Mouse (Mus musculus) liver, embryonic 15.5 days (tissue): ENCODE measurements at regions not wholly inside any gene's neighbourhood (a gene's known extent, or its start where the extent isn't known, plus 50 kb on each side); places are given as distances from the start of the nearest gene placed in this dataset.
"Not testable (repeated sequence)": the region's sequence is repeated elsewhere in the genome, so short reads cannot be mapped to it uniquely, and the experiment has no call there.

ENCODE experiments used
- ATAC-seq: fragments of 200-750 bp; cut with Nextera tagmentation; 2 replicates; pipeline ENCODE4 v1.8.0; 2017; ENCODE audit warnings: moderate number of reproducible peaks, mild to moderate bottlenecking, moderate library complexity; ENCODE audit not compliant: insufficient read depth
- H3K27ac ChIP-seq: fragments of 300-500 bp; sonication (generic); replicated peaks from 2 replicates; pipeline ENCODE4 v1.5.1; 2015; ENCODE audit warnings: mild to moderate bottlenecking, inconsistent platforms
- H3K27me3 ChIP-seq: fragments of 300-500 bp; sonication (generic); 2 replicates; pipeline ENCODE4 v1.6.1; 2015; ENCODE audit warnings: mild to moderate bottlenecking, inconsistent platforms
- H3K36me3 ChIP-seq: fragments of 300-500 bp; sonication (generic); replicated peaks from 2 replicates; pipeline ENCODE4 v1.6.1; 2015; ENCODE audit warnings: moderate library complexity, mild to moderate bottlenecking, inconsistent platforms
- H3K4me1 ChIP-seq: fragments of 300-500 bp; sonication (generic); replicated peaks from 2 replicates; pipeline ENCODE4 v1.6.1; 2015; ENCODE audit warnings: inconsistent platforms
- H3K4me2 ChIP-seq: fragments of 300-500 bp; sonication (generic); 2 replicates; pipeline ENCODE4 v1.6.1; 2015; ENCODE audit warnings: moderate library complexity, mild to moderate bottlenecking, inconsistent platforms
- H3K4me3 ChIP-seq: fragments of 300-500 bp; sonication (generic); replicated peaks from 2 replicates; pipeline ENCODE4 v1.5.1; 2015; ENCODE audit warnings: mild to moderate bottlenecking, inconsistent platforms
- H3K9ac ChIP-seq: fragments of 300-500 bp; sonication (generic); 2 replicates; pipeline ENCODE4 v1.6.1; 2015; ENCODE audit warnings: moderate library complexity, mild to moderate bottlenecking, inconsistent platforms
- H3K9me3 ChIP-seq: fragments of 300-500 bp; sonication (generic); replicated peaks from 2 replicates; pipeline ENCODE4 v1.6.1; 2016; ENCODE audit warnings: inconsistent platforms
- WGBS: fragments of 180-500 bp; shearing (Covaris S2); methylation state at CpG from one replicate; pipeline ENCODE4 v1.1.7; 2015; ENCODE audit warnings: mixed read lengths; ENCODE audit not compliant: insufficient replicate concordance; 5-methylcytosine and 5-hydroxymethylcytosine counted together

DNA sequence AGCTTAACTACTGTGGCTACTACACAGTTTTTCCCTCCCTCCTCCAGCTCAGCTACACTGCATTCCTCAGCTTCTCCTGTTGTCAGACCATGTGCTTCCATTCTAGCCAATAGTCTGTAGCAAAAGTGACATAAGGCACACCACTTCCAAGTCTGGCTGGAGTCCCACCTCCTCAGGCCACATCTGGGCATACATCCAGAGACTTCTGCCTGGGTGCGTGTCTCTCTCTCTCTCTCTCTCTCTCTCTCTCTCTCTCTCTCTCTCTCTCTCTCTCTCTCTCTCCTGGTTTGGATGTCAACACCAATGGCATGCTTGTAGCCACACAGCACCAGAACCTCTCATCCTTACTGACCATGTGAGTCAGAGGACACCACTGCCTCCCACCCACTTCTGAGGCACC is 55.6 kb upstream of the Cdyl start:
- 87% methylated on average over 1 of the region's 1 CpGs for WGBS
- no peaks in the 10 kb centered on the region for H3K9me3 ChIP-seq
- no peak overlapping the region for H3K27ac ChIP-seq
- H3K4me3 ChIP-seq = no peak overlapping the region
- H3K9ac ChIP-seq = no peak overlapping the region
- no peaks in the 10 kb centered on the region for H3K27me3 ChIP-seq
- H3K36me3 ChIP-seq = no peaks in the 10 kb centered on the region
- peaks cover 28% of the 10 kb centered on the region for H3K4me1 ChIP-seq
- H3K4me2 ChIP-seq = no peak overlapping the region
- no peak for ATAC-seq

DNA sequence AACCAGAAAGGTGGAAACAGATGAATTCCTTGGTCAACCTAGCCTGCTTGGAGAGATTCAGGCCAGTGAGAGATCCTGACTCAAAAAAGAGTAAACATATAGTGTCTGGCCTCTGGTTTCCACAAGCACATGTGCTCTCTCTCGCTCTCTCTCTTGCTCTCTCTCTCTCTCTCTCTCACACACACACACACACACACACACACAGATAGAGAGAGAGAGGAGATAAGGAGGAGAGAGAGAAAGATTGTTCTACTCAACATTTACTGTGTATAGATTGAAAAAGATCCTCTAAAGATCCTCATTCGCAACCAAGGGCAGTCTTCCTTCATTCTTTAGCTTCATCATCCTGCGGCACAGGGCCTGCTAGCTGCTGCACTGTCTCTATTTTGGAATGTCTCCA is 54.9 kb upstream of the Cdyl start:
- no peaks in the 10 kb centered on the region for H3K27me3 ChIP-seq
- H3K4me2 ChIP-seq = no peak overlapping the region
- no peak overlapping the region for H3K9ac ChIP-seq
- no peak overlapping the region for H3K4me3 ChIP-seq
- H3K9me3 ChIP-seq = no peaks in the 10 kb centered on the region
- peaks cover 33% of the 10 kb centered on the region for H3K4me1 ChIP-seq
- 74% methylated on average over 3 of the region's 3 CpGs for WGBS
- H3K36me3 ChIP-seq = no peaks in the 10 kb centered on the region
- ATAC-seq = no peak
- H3K27ac ChIP-seq = no peak overlapping the region

GRCm38 (mm10) chr13:35606857-35607561 is 52.6 kb upstream of the Cdyl start:
- not testable (repeated sequence) for H3K9me3 ChIP-seq, H3K36me3 ChIP-seq, H3K4me3 ChIP-seq, H3K4me2 ChIP-seq, H3K9ac ChIP-seq, H3K27me3 ChIP-seq, H3K27ac ChIP-seq
- ATAC-seq = peak; percentile 56
- 60% methylated on average over 5 of the region's 5 CpGs for WGBS
- H3K4me1 ChIP-seq = peaks cover 50% of the 10 kb centered on the region

DNA sequence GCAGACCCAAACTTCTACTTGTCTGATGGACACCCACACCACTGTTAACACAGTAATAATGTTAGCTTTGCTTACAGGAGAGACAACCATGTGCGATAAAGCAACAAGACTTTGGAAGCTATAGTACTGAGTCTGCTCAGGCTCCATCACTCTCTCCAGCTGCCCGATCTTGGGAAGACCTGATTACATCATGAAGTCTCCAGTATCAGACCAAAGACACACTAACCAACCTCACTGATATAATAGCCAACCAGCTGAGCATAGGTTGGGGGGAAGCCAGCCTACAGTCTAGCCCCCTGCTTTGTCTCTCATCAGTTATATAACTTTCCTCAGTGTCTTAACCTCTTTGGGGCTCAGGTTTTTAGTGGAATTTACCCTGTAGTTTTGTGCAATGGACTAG is 51.9 kb upstream of the Cdyl start:
- Histone ChIP-seq H3K4me1 (peaks cover 57% of the 10 kb centered on the region), H3K36me3 (no peaks in the 10 kb centered on the region), H3K27me3 (no peaks in the 10 kb centered on the region), H3K4me2 (no peak overlapping the region), H3K4me3 (no peak overlapping the region), H3K9ac (no peak overlapping the region), H3K27ac (no peak overlapping the region), H3K9me3 (no peaks in the 10 kb centered on the region)
- 50% methylated on average over 2 of the region's 2 CpGs for WGBS
- ATAC-seq = no peak
